Mouse (Mus musculus) spleen, adult 18-20 months (tissue): ENCODE results near the gene Tmem185b.

Experiments used
- DNase-seq, 2 experiments: peaks; one replicate each; pipeline ENCODE4 v3.0.0; 2022; ENCODE audit warnings: mixed read lengths in 2 of 2

Gene Tmem185b

DNA sequence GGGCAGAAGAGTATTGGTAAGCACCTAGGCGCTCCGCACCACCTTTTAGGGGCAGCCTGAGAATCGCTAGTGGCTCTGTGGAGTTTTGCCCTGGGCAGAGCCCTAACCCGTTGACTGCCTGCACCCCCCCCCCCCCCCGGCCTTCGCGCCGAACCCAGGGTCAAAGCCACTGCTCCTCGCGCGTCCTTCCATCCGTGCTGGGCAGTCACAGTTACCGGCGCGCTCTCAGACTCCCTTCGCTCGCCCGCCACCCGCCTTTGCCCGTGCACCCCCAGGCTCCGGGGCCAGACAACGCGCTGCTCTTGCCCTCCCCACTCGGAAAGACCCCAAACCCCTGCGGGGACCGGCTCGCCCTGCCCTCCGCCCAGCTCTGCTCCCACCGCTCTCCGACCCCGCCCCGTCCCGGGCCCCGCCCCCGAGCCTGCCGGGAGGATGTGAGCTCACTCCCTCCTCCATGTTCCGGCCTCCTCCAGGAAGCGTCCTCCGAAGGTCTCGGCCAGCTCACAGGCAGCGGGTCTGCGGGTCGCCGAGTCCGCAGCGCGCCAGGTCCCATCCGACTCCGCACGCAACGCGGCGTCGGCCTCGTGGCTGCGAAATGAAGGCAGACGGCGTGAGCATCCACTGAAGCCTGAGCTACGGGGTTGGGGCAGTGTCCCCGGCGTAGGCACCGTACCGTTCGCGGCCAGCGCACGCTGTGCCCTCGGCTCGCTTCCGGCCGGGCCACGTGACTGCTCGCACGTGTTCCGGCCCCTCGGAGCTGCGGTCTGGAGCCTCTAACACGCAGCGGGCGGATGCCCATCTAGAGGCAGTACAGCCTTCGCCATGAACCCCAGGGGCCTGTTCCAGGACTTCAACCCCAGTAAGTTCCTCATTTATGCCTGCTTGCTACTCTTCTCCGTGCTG is at the start of gene Tmem185b:
Tmem185b (plus strand) TSS at position 472 of the 903 bp plus-strand sequence.
- peak; percentile 83 to 93 for DNase-seq

DNA sequence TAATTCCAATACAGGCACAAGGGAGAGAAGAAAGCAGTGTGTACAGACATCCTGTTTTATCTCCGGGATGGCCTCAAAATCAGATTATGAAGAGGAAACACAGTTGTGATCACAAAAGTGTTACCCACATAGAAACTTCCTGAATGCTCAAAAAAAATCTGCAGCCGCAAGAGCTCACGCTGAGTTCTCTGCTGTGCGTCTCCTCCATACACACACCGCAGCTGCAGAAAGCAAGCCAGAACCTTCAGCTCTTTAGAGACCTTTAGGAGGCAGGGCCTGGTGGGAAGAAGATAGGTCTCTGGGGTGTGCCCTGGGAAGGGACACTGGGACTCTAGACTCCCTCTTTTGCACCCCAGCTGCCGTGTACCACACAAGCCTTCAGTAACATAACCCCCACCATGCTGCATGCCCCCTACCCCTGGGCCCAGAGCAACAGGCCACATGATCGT is 49.0 kb upstream of the Tmem185b start:
- no peak for DNase-seq

DNA sequence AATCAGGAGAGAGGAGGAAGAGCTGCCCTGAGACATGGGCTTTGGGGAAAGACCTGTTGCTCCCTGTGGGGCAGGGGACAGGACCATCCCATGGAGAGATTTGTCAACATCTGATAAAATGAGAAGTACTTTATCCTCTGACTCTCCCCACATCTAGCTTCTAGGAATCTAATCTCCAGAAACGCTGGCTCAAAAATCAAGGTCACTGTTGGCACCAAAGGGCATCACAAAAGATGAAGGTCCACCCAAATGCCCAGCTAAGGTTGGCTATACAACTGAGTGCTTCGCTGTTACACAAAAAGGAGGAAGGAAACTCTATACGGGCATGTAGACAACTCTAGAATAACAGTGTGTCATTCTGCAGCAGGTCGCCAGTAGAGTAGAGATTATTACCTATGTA is 46.3 kb upstream of the Tmem185b start:
- no peak for DNase-seq

DNA sequence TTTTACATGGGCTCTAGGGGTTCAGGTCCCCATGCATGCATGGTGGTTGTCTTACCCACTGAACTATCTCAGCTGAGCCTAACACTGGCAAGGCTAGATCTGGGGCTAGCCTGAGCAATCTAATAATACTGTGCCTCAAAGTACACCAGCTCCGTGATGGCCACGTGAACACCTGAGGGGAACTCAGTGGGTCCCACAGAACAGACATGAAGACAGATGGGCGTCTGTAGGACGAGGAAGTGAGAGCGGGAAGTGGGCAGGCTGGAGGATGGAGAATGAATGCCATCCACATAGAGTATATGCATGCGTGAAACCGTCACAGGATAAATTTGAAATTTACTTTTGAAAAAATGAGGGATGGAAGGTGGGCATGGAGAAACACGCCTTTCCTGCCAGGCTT is 45.3 kb upstream of the Tmem185b start:
- no peak for DNase-seq

DNA sequence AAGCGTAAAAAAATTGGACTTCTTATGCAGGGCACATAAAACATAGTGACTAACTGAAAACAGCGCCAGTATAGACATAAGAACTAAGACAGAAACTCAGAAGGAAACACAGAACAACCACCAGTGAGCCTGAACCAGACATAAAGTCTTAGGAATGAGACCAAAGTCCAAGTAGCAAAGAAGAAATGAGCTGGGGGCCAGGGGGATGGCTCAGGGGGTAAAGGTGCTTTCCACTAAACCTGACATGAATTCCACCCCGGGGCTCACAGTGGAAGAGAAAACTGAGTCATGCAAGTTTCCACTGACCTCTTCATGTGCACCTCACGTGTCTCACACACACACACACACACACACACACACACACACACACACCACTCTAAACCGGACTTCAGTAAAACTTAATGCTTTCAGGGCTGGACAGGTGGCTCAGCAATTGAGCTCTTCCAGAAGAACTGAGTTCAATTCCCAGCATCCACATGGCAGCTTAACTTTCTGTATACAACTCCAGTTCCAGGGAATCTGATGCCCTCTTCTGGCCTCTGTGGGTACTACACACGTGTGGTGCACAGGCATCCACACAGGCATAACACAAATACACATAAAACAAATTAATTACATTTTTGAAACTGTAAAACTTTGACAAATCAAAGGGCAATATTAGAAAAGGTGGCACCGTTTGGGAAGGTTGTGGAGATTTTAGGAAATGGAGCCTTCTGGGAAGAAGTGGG is 44.6 kb upstream of the Tmem185b start:
- DNase-seq, result no peak

DNA sequence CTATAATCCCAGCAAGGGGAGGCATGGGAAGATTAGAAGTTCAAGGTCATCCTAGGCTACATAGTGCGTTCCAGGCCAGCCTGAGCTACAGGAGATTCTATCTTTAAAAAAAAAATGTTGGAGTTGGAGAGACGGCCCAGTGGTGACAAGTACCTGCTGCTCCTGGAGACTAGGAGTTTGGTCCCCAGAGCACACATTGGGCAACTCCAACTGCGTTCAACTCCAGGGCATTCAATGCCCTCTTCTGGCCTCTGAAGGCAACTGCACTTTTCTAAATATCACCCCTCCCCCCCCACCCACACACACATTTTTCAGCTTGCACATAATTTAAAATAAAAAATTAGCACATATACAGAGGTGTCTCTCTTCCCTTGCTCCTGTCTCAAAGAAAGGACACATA is 43.1 kb upstream of the Tmem185b start:
- DNase-seq, result no peak

DNA sequence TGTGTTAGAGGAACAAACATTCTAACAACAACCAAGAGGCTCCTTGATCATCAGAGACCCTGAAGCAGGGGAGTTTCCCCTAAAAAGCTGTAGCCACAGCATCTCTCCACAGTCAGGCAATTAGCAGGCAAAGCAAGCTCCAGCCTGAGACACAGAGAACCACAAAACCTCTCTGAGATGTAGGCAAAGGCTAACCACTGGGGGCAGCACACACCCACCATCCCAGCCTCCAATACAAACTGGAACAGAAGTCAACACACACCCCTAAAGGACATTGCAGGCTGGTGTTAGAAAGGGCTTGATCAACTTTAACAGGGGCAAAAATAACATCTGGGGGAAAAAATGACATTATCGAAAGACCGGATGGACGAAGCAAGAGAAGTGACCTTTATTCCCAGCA is 41.5 kb upstream of the Tmem185b start:
- DNase-seq, result no peak

DNA sequence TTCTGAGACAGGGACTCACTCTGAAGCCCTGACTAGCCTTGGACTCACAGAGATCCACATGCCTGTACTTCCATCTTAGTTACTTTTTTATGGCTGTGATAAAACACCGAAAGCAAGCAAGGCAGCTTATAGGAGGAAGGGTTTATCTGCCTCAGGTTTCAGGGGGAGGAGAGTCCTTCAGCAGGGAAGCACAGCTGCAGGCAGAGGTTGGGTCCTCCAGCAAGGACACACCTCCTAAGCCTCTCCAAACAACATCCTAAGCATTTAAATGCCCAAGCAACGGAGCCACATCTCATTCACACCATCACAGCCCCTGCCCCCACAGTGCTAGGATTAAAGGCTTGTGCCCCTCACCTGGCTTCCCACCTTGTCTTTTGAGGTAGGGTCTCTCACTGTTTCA is 40.1 kb upstream of the Tmem185b start:
- no peak for DNase-seq

DNA sequence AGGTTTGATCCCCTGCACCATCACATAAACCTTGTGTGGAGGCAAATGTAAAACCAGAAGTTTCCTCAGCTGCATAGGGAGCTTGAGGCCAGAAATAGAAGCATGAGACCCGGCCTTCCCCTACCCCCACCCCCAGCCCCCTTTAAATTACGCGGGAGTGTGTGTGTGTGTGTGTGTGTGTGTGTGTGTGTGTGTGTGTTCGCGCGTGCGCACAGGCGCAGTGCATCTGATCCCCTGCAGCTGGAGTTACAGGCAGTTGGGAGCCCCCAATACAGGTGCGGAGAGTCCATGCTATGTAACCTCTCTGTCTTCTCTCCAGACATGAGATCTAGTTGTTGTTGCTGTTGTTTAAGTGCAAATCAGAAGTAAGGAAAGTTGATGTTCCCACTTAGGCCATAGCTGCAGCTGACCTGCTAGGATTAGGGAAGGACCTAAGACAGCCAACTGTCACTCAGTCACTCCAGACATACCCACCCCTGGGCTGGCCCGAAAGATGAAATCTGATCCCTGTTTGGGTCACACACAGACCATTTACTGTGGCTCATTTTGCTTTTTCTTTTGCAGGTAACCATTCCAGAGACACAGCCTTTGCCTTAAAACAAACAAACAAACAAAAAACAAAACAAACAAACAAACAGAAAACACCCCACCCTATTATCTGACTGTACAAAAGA is 37.9 kb upstream of the Tmem185b start:
- no peak for DNase-seq

DNA sequence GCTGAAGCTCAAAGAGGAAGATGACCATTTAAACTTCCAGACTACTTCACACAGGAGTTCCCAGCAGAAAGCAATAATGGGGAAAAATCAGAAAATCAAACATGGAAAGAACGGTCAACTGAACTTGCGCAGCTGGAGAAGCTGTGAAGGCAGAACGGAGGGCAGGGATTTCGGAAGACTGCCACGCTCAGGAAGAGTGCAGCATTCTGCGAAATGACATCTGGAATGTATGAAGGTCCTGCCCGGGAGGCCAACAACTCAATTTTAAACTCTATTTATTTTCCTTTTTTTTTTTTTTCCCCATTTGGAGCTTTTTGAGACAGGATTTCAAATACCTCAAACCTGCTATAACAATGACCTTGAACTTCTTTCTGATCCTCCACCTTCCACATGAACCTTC is 35.2 kb upstream of the Tmem185b start:
- DNase-seq, result no peak

DNA sequence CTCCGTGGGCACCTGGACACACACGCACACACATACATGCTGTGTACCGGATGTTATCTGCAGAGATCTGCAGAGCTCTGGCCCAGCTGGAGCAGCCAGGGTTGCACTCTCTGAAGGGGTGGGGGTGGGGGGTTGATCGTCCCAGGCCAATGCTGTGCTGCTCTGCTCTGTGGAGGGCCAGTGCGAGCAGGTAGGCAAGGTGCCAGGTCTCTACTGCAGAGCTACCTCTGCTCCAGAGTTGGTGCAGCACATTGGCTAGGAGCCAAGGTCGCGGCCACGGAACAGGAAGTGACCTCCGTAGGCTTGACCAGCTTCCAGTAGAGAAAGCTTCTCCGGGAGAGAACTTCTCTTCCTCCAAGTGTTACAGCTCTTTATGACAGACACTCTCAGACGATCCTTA is 33.9 kb upstream of the Tmem185b start:
- DNase-seq, result peak; percentile 41 to 56

DNA sequence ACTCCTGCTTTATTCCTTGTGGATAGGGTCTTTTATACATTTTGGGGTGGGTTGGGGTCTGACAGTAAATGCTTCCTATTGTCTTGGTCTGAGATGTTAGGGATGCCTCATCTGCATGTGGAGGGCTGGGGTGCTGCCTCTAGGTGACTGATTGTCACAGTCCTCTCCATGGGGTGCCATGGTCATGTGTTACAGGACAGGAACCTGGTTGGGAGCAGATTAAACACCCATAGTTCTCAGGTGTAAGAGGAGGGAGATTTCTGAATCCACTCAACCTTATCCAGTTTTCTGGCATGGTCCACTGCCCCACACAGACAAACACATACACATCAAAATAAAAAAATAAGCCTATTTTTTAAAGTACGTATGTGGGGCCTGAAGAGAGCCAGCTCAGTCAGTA is 33.5 kb upstream of the Tmem185b start:
- no peak for DNase-seq

DNA sequence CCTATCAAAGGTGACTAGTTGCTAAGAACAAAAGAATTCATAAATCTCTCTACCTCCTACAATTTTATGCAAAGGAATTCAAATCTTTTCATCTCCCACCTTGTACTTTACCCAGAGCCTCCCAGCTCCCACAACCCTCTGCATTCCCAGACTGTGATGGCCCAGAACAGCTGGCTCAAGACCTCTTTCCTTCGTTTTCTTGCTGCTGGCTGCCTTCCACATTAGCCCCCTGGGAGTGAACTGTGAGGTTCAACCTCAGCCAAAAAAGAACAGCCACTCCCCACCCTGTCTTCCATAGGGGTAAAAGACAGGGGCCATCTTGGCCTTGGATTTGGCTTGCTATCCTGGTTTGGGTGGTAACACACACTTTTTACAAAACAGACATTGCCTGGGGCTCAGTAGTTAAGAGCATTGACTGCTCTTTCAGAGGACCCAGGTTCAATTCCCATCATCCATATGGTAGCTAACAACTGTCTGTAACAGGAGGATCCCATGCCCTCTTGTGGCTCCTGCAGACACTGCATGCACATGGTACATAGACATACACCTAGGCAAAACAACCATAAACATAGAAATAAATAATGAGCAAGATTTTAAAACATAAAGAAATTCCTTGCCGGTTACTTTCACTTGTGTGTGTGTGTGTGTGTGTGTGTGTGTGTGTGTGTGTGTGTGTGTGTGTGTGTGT is 31.8 kb upstream of the Tmem185b start:
- no peak for DNase-seq

DNA sequence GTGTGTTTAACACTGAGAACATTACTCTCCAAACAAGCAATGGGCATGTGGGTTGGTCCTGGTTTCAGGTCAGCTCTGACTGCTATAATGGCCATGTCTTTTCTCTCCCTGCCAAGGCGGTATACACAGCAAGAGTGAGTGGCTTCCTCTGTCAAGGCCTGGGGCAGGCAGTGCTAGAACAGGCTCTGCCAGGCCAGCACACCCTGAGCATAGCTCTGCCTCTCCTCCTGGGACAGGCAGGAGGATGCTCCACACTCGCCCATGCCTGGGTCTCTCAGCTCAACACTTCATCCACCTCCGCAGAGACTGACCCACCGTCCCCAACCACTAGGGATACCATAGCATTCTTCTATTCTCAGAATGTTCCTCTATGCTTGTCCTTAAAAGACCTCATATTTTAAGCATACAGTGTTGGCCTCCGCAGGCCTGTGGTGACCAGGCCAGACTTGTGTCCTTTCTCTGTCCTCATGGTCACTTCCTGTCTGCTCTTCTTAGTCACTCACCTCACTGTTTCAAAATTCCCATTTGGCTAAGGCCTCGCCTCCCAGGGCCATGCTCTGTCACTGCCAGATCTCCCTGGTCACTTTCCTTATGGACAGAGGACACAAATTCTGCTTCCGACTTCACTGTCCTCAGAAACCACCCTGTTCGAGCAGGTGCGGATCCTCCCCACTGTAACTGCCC is 31.1 kb upstream of the Tmem185b start:
- no peak for DNase-seq

DNA sequence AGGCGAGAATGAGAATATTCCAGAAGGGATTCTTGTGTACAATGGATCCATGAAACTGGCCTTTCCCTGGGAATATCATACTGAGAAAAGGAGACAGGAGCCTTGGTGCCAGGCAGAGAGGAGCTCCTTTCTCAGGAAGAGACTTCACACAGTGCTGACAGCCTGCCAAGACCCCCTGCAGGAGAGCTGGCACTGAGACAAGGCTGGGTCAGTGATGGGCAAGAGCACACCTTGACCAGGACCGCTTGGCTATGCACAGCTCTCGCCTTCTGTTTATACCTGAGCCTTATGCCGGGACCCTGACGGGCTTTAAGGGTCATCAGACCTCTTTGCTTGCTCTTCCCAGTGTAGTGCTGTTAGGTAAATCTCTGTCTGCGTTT is 30.6 kb upstream of the Tmem185b start:
- no peak for DNase-seq

DNA sequence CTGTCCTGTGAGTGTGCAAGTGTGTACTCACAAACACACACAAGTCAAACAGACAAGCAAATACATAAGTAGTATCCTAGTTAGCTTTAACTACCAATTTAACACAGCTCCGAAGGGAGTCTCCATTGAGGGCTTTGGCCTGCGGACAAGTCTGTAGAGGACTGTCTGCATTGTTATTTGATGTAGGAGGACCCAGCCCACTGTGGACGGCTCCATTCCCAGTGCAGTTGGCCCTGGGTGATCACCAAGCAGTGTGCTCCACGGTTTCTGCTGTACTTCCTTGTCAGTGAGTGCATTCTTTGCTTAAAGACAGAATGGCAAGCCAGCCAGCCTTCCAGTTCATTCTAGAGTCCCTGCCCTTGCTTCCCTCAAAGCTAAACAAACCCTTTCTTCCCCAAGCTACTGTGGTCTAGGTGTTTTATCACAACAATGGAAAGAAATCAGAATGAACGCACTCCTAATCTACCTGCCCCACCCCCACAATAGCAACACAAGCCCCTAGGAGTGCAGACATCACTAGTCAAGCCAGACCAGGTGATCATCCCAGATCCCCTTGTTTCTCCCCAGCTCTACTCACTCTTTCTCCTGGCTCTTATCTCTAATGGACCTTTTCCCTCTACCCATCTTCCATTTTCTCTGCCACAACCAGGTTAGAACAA is 28.5 kb upstream of the Tmem185b start:
- no peak for DNase-seq

DNA sequence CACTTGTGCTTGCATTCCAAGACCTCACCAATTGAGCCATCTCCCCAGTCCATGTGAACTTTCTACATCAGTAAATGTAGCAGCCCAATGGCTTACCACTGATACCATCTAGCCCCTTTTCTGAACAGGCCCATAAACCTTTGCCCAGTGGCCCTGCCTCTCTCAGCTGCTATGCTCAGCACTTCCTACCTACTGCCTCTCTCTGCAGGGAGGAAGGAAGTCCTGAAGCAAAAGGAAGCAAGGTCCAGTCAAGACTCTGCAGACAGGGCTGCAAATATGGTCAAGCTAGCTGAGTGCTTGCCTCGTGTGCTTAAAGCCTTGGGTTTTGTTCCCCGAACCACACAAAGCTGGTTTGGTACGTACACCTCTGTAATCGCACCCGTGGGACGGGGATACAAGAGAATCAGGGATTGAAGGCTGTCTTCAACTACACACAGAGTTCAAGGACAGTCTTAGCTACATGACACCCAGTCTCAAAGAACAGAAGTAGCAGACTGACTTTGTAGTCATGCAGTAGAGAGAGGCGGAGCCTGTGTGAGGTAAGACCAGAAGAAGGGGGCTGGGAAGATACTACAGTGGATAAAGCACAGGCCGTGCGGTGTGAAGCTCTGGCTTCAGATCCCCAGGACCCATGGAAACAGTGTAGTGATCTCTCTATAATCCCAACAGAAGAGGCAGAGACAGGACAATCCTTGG is 27.3 kb upstream of the Tmem185b start:
- DNase-seq, result no peak

DNA sequence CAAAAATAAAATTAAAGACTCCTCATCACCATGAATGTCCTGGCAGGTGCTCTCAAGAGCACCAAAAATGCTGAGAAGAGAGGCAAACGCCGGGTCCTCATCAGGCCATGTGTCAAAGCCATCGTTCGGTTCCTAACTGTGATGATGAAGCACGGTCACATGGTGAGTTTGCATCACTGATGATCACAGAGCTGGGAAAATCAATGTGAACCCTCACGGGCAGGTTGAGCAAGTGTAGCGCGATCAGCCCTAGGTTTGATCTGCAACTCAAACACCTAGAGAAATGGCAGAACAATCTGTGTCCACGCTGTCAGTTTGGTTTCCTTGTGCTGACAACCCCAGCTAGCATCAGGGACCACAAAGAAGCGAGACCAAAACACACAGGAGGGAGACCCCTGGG is 26.5 kb upstream of the Tmem185b start:
- no peak for DNase-seq

DNA sequence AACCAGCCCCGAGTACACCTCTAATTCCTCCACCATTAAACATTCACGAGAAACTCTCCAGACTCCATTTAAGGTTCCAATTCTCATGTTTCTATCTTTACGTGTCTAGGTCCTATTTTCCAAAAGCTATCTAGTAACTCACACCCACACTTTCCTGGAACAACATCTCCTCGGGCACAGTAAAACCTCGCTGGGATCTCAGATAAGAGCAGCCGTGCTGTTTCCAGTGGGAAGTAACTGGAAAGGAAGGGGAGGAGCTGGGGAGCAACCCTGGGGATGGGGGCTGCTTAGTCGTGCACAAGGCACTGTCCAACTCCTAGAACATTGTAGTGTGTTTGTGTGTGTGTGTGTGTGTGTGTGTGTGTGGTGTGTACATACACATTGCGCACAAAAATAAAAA is 24.1 kb upstream of the Tmem185b start:
- no peak for DNase-seq

DNA sequence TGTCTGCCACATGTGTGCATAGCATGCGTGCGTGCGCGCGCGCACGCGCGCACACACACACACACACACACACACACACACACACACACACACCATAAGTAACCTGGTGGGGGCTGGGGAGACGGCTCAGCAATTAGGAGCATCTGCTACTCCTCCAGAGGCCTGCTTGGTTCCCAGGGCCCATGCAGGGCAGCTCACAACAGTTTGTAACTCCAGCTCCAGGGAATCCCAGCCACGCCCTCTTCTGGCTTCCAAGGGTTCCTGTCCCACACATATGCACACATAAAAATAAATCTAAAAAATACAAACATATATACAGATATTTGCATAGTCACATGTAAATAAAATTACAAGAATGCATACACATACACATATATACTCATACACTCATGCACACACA is 23.2 kb upstream of the Tmem185b start:
- no peak for DNase-seq

DNA sequence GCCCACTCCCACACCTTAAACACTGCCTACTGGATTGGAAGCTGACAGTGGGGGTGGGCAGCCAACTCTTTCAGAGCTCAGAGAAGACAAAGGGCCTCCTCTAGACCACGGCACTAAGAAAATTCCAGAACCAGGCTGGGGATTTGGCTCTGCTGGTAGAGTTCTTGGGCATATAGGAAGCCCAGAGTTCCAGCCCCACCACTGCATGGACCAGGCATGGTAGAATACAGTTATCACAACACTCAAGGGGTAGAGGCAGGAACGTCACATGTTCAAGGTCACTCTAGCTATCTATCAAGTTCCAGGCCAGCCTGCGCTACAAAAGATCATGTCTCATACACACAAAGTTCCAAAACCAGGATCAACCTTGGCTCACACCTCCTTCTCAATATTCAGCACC is 22.8 kb upstream of the Tmem185b start:
- DNase-seq, result no peak
